Mouse (Mus musculus) heart, embryonic 14.5 days (tissue): ENCODE data around the gene Cirbp. TPM values are rescaled to one million over a fixed set of nuclear protein-coding genes. Genes with fewer than 3 reads are reported as not detected.

Experiments used
- ATAC-seq: fragments of 200-750 bp; cut with Nextera tagmentation; 2 replicates; pipeline ENCODE4 v1.8.0; 2017; ENCODE audit warnings: low read depth, moderate TSS enrichment; ENCODE audit not compliant: insufficient number of reproducible peaks, insufficient read depth, low FRiP score
- H3K27ac ChIP-seq, 2 experiments: fragments of 200-500 bp in 1 of 2; fragments of 300-500 bp in 1 of 2; sonication (generic) in 1 of 2; replicated peaks in 1 of 2; 2 replicates each; pipeline ENCODE4 v1.5.1; 2012 to 2014; ENCODE audit warnings: low read depth in 2 of 2, low read length in 2 of 2, control low read depth in 1 of 2, mild to moderate bottlenecking in 1 of 2, mixed read lengths in 1 of 2; ENCODE audit not compliant: control insufficient read depth in 1 of 2, insufficient read depth in 1 of 2
- H3K27me3 ChIP-seq: fragments of 300-500 bp; sonication (generic); 2 replicates; pipeline ENCODE4 v1.6.1; 2014; ENCODE audit warnings: mild to moderate bottlenecking, low read length, control low read depth; ENCODE audit not compliant: control insufficient read depth, insufficient read depth
- H3K36me3 ChIP-seq: fragments of 300-500 bp; sonication (generic); 2 replicates; pipeline ENCODE4 v1.6.1; 2014; ENCODE audit warnings: mild to moderate bottlenecking, control low read depth, low read length, mixed read lengths; ENCODE audit not compliant: control insufficient read depth, insufficient read depth
- H3K4me1 ChIP-seq, 2 experiments: fragments of 200-500 bp in 1 of 2; fragments of 300-500 bp in 1 of 2; sonication (generic) in 1 of 2; 2 replicates each; pipeline ENCODE4 v1.6.1; 2012 to 2014; ENCODE audit warnings: low read length in 2 of 2, control low read depth in 1 of 2, mixed read lengths in 1 of 2; ENCODE audit not compliant: control insufficient read depth in 2 of 2, insufficient read depth in 2 of 2
- H3K4me2 ChIP-seq: fragments of 300-500 bp; sonication (generic); 2 replicates; pipeline ENCODE4 v1.6.1; 2014; ENCODE audit warnings: mild to moderate bottlenecking, low read length
- H3K4me3 ChIP-seq, 2 experiments: fragments of 200-500 bp in 1 of 2; fragments of 300-500 bp in 1 of 2; sonication (generic) in 1 of 2; 2 replicates each; pipeline ENCODE4 v1.5.1; 2012 to 2014; ENCODE audit warnings: low read length in 2 of 2, mild to moderate bottlenecking in 2 of 2, control low read depth in 1 of 2, low read depth in 1 of 2, moderate library complexity in 1 of 2; ENCODE audit not compliant: control insufficient read depth in 1 of 2, insufficient read depth in 1 of 2
- H3K9ac ChIP-seq: fragments of 300-500 bp; sonication (generic); 2 replicates; pipeline ENCODE4 v1.6.1; 2014; ENCODE audit warnings: mild to moderate bottlenecking, low read length
- H3K9me3 ChIP-seq: fragments of 300-500 bp; sonication (generic); 2 replicates; pipeline ENCODE4 v1.6.1; 2016; ENCODE audit warnings: low read length, control low read depth; ENCODE audit not compliant: control insufficient read depth
- WGBS: fragments of 180-500 bp; shearing (Covaris S2); extraction: QIAGEN DNeasy Blood & Tissue Kit; methylation state at CpG from one replicate; pipeline ENCODE4 v1.1.7; 2014; 5-methylcytosine and 5-hydroxymethylcytosine counted together
- polyA plus RNA-seq: library from polyadenylated mRNA; unstranded; fragments of >200 nt; fragmentation: Nextera tagmentation; extraction: Ambion mirVana; gene quantifications from 2 replicates; pipeline ENCODE4 v1.2.1, GENCODE M21; 2014

Cirbp gene
- polyA plus RNA-seq, 1 experiment from 2014 or later = 79.4 TPM

- Histone ChIP-seq H3K4me1 (peaks cover 17 to 21% of the 10 kb centered on the region in 2 experiments), H3K4me3 (no peak overlapping the region), H3K9me3 (no peaks in the 10 kb centered on the region), H3K4me2 (no peak overlapping the region), H3K9ac (peak overlapping the region; percentile 36; the same call in 1 of the 2 replicates), H3K36me3 (no peaks in the 10 kb centered on the region; the same call in 1 of the 2 replicates), H3K27ac (peak overlapping the region; percentile 30 to 55), H3K27me3 (0 out of 2 replicates have a peak, but pooled peaks cover 3% of the 10 kb centered on the region)
- WGBS = 45% methylated on average over 7 of the region's 7 CpGs
- ATAC-seq = no peak
Measured at GRCm38 (mm10) chr10:80177441-80178279, 11.9 kb downstream of the Cirbp start.

DNA sequence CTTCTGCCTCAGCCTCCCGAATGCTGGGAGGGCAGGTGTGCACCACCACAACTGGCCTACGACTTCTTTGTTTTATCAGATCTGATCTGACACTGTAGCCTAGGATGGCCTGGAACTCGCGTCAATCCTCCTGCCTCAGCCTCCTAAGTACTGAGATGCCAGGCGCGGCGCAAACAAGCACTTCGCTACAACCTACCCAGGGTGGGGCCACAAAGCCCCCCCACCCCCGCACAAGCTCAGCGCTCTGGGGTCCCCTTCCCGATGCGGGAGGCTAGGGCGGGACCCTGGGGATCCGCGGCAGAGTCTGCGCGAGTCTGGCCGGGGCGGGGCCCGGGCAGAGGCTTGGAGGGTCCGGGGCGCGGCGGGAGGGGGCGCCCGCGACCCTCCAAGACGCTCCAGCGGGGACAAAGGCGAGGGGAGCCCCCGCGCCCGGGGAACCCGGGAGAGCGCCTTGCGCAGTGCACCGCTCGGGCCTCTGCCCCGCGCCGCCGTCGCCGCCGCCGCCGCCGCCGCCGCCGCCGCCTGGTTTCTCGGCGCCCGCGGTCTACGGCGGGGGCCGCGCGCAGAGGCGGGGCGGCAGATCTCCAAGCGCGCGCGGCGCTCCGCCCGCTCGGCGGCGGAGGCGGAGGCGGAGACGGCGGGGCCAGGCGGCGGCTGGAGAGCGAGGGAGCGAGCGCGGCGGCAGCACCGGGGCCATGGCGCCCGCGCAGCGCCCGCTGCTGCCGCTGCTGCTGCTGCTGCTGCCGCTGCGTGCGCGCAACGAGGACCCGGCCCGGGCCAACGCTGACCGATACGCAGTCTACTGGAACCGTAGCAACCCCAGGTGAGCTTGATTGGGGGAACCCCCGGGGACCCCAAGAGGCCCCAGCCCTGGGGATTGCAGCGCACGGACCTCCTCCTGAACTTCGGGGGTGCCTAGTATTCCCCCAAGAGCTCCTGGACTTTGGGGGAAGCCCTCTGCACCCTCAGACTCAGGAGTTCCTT lies 13.6 kb downstream of the Cirbp start, which contains the start of gene Efna2:
Efna2 (plus strand) TSS at position 415 of the 984 bp plus-strand sequence.
- peak; percentile 50 for ATAC-seq
- H3K27ac ChIP-seq = peak within 1 kb of the TSS; percentile 30 to 55

DNA sequence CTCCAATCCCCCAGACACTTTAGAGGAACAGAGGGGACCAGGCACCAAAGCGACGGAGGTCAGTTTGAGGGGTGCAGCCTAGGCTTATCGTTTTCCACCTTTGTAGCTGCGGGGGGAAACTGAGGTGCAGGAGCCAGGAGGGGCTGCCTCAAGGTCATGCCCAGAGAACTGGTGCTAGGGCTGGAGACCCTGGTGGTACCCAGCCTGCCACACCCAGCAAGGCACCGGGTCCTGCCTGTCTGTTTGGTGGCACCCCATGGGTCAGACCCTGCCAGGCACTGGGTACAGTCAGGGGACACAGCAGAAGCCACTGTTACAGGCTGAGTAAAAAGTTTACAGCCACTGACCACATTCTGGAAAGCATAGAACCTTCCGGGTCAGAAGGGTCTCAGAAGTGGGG lies 14.5 kb downstream of the Cirbp start:
- Histone ChIP-seq H3K27ac (no peak overlapping the region), H3K4me1 (peaks cover 12 to 19% of the 10 kb centered on the region in 2 experiments), H3K27me3 (0 out of 2 replicates have a peak, but pooled peaks cover 3% of the 10 kb centered on the region), H3K4me2 (peak overlapping the region; percentile 73), H3K9me3 (no peaks in the 10 kb centered on the region), H3K9ac (peak overlapping the region; percentile 85), H3K4me3 (peak overlapping the region; percentile 58 to 82), H3K36me3 (no peaks in the 10 kb centered on the region)
- WGBS = 53% methylated on average over 6 of the region's 6 CpGs
- no peak for ATAC-seq

More for the DNA sequence above, 13.6 kb downstream of the Cirbp start, which contains the start of gene Efna2:
- H3K9ac ChIP-seq = peak within 1 kb of the TSS; percentile 85
- no peaks in the 10 kb centered on the region for H3K36me3 ChIP-seq
- WGBS = 1% methylated on average over 97 of the region's 106 CpGs
- no peaks in the 10 kb centered on the region for H3K9me3 ChIP-seq
- peaks cover 12 to 19% of the 10 kb centered on the region in 2 experiments for H3K4me1 ChIP-seq
- 0 out of 2 replicates have a peak, but pooled peaks cover 3% of the 10 kb centered on the region for H3K27me3 ChIP-seq
- peak within 1 kb of the TSS; percentile 58 to 82 for H3K4me3 ChIP-seq
- H3K4me2 ChIP-seq = peak within 1 kb of the TSS; percentile 73

DNA sequence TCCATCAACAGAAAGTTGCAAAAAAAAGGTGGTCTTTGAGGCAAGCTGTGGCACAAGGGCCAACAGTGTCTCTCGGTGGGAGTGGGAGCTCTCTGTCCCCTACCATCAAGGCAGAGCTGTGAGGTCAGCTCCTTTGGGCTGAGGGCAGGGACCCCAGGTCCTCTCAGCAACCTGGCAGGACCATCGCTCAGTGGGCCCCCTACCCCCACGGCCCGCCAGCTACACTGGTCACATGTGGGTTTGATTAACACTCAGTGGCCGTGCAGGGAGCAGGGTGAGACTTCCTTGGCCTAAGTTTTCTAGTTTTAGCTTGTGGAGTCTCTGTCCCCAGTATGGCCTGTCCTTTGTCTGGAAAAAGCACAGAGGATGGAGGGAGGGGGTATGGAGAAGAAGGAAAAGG lies 15.0 kb downstream of the Cirbp start:
- no peak overlapping the region for H3K4me3 ChIP-seq
- peaks cover 12 to 19% of the 10 kb centered on the region in 2 experiments for H3K4me1 ChIP-seq

GRCm38 (mm10) chr10:80182547-80182946 lies 16.8 kb downstream of the Cirbp start:
- H3K27me3 ChIP-seq = 0 out of 2 replicates have a peak, but pooled peaks cover 7% of the 10 kb centered on the region
- H3K27ac ChIP-seq = no peak overlapping the region
- no peak for ATAC-seq
- no peak overlapping the region for H3K4me3 ChIP-seq
- WGBS = 92% methylated on average over 7 of the region's 7 CpGs
- H3K4me1 ChIP-seq = peaks cover 13 to 19% of the 10 kb centered on the region in 2 experiments
- 0 out of 2 replicates have a peak, but pooled peaks cover under 1% of the 10 kb centered on the region for H3K36me3 ChIP-seq
- H3K9me3 ChIP-seq = no peaks in the 10 kb centered on the region
- H3K4me2 ChIP-seq = no peak overlapping the region
- no peak overlapping the region for H3K9ac ChIP-seq

More for the DNA sequence above, 15.0 kb downstream of the Cirbp start:
- H3K4me2 ChIP-seq = peak overlapping the region; percentile 73
- 0 out of 2 replicates have a peak, but pooled peaks cover 3% of the 10 kb centered on the region for H3K27me3 ChIP-seq
- no peak overlapping the region for H3K9ac ChIP-seq
- no peaks in the 10 kb centered on the region for H3K36me3 ChIP-seq
- H3K27ac ChIP-seq = no peak overlapping the region
- 59% methylated on average over 5 of the region's 5 CpGs for WGBS
- no peaks in the 10 kb centered on the region for H3K9me3 ChIP-seq
- ATAC-seq = no peak

DNA sequence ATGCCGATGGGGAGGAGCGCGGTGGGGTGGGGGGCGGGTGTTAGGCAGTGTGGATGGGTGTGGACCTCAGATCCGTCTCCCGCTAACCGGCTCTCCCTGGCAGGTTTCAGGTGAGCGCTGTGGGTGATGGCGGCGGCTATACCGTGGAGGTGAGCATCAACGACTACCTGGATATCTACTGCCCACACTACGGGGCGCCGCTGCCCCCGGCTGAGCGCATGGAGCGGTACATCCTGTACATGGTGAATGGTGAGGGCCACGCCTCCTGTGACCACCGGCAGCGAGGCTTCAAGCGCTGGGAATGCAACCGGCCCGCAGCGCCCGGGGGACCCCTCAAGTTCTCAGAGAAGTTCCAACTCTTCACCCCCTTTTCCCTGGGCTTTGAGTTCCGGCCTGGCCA lies 20.9 kb downstream of the Cirbp start:
- 44% methylated on average over 27 of the region's 27 CpGs for whole genome bisulfite sequencing
- Histone ChIP-seq H3K9ac (no peak overlapping the region), H3K4me3 (no peak overlapping the region), H3K9me3 (no peaks in the 10 kb centered on the region), H3K27me3 (peaks cover 31% of the 10 kb centered on the region), H3K4me1 (peaks cover 0 to 16% of the 10 kb centered on the region in 2 experiments; a peak in 2 of 4 replicates), H3K4me2 (no peak overlapping the region), H3K27ac (no peak overlapping the region), H3K36me3 (peaks cover 14% of the 10 kb centered on the region; the same call in 1 of the 2 replicates)
- no peak for ATAC-seq

GRCm38 (mm10) chr10:80187739-80188138 lies 22.0 kb downstream of the Cirbp start:
- peaks cover 14% of the 10 kb centered on the region; the same call in 1 of the 2 replicates for H3K36me3 ChIP-seq
- H3K4me1 ChIP-seq = peaks cover 0 to 16% of the 10 kb centered on the region in 2 experiments; a peak in 2 of 4 replicates
- H3K4me3 ChIP-seq = no peak overlapping the region
- no peak for ATAC-seq
- no peak overlapping the region for H3K4me2 ChIP-seq
- 91% methylated on average over 10 of the region's 10 CpGs for WGBS
- peaks cover 42% of the 10 kb centered on the region for H3K27me3 ChIP-seq
- no peak overlapping the region for H3K9ac ChIP-seq
- H3K27ac ChIP-seq = no peak overlapping the region
- H3K9me3 ChIP-seq = no peaks in the 10 kb centered on the region
